Mouse (Mus musculus) retina, adult 2 months (tissue): Measurements from ENCODE around the gene Idh2.
A peak's percentile ranks its signal among the peaks of the same experiment; 100 is the strongest.

Experiments
- DNase-seq: peaks from one replicate; pipeline ENCODE4 v3.0.0-alpha.2; 2012; ENCODE audit warnings: low read depth, low spot score

Gene Idh2

DNA sequence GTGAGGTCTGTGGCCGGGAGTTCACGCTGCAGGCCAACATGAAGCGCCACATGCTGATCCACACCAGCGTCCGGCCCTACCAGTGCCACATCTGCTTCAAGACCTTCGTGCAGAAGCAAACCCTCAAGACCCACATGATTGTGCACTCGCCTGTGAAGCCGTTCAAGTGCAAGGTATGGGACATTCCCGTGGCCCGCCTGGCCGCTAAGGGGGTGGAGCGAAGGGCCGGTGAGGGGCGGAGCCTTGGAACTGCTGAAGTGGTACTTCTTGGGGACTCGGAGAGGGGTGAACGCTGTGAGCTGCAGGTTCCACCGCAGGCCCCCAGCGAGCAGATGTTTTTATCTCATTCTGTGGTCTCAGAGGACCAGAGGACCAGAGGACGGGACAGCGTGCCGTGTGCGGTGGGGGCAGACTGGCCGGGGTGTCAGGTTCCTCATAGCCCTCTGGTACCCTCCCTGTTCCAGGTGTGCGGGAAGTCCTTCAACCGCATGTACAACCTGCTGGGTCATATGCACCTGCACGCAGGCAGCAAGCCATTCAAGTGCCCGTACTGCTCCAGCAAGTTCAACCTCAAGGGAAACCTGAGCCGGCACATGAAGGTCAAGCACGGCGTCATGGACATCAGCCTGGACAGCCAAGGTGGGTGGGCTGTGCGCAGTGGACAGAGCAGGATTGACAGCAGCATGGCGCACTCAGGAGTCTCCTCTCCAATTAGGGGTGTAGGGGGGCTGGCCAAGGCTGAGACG lies 29.0 kb downstream of the Idh2 start:
- DNase-seq = no peak

- DNase-seq = no peak
These were observed 30.7 kb downstream of the Idh2 start for GRCm38 (mm10) chr7:80084484-80084931.

GRCm38 (mm10) chr7:80081586-80082554 lies 33.3 kb downstream of the Idh2 start:
- DNase-seq = no peak

GRCm38 (mm10) chr7:80078792-80079301 lies 36.3 kb downstream of the Idh2 start:
- DNase-seq = peak; percentile 57

DNA sequence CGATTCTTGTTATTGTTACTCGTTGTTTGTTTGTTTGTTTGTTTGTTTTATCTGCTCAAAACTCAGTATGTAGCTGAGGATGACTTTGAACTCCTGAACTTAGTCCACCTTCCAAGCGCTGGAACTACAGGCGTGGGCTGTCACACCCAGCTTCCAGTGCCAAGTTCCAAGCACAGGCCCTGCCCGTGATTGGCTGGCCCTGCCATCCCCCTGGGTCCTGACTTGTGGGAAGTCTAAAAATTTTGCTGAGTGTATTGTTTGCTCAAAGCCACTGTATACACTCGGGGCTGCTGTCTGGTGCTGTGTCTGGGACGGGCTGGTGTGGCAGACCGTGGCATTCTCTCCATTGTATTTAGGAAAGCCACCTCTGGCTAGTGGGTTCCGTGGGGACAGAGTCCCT lies 37.4 kb downstream of the Idh2 start:
- DNase-seq = no peak

DNA sequence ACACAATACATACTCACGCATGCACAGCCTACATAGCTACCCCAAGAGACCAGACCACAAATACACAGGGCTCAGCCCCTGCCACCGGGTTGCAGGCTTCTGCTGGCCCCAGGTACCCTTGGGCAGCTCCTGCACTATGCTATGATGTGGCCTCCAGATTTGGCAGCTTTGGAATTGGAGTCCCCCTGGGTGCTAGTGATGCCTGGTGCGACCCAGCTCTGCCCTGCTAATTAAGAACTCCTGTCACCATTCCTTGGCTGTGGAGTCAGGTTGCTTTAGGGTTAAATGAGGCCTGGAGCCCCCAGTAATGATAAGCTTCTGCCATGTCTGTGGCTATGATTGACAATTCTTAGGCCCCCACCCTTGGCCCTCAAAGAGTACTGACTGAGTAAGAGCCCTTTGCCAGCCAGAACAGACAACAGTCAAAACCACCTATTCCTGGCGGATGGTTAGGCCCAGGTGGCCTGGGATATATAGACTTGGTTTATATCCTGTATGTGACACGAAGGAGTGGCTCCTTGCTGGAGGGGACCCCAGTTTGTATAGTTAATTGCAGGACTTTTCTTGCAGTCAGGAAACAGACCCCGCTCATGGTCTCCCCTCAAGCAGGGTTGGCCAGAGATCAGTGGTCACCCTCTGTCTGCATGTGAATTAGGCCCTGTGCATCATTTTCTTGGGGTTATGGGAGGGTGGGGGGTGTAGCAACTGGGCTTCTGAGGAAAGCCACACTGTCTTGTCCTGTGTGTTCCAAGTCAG lies 38.1 kb downstream of the Idh2 start:
- no peak for DNase-seq

DNA sequence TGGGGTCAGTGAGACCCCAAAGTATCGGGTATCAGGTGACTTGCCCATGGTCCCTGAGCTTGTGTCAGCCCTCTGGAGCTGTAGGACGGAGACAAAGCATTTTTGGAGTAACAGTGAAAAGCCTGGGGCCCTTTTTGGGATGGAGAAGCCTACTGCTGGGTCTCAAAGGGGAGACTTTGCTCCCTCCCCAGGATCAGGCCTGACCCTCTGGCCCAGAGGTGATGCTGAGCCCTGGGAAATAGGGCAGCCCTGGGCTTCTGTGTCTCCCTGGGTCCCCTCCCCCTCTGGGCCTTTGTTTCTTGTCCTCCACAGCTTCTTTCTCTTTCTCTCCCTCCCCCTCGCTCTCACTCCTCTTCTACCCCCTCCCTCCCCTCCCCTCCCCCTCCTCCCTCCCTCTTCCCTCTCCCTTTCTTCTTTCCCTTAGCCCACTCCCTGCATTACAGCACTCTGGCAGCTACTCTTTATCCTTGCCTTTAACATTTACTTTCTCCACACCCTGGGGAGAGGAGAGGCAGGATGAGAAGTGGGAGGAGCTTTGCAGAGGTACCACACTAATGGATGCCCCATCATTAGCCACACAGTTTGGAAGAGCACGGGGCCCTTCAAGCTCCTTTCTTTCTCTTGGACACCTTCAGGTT lies 39.1 kb downstream of the Idh2 start:
- DNase-seq = no peak

- DNase-seq = no peak
These were observed 40.2 kb downstream of the Idh2 start for GRCm38 (mm10) chr7:80074921-80075441.

DNA sequence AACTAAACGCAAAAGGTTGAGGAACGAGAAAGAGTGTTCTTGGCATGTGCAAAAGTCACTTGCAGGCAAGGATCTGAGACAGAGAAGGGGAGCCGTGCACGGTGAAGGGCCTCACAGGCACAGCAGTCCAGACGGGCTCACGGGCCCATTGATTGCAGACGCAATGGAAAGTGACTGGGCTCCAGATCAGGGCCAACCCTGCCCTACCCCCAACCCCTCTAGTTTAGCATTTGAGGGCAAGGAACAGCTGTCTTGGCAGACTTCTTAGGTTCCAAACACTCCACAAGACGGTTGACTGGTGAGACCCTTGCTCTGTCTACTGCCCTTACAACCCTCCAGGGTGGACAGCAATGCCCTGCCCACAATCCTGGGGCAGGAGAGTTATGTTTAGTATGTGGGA lies 41.7 kb downstream of the Idh2 start:
- DNase-seq = no peak

GRCm38 (mm10) chr7:80072297-80072696 lies 42.9 kb downstream of the Idh2 start:
- no peak for DNase-seq

- DNase-seq = no peak
These were observed 44.0 kb downstream of the Idh2 start for GRCm38 (mm10) chr7:80071209-80071608.

DNA sequence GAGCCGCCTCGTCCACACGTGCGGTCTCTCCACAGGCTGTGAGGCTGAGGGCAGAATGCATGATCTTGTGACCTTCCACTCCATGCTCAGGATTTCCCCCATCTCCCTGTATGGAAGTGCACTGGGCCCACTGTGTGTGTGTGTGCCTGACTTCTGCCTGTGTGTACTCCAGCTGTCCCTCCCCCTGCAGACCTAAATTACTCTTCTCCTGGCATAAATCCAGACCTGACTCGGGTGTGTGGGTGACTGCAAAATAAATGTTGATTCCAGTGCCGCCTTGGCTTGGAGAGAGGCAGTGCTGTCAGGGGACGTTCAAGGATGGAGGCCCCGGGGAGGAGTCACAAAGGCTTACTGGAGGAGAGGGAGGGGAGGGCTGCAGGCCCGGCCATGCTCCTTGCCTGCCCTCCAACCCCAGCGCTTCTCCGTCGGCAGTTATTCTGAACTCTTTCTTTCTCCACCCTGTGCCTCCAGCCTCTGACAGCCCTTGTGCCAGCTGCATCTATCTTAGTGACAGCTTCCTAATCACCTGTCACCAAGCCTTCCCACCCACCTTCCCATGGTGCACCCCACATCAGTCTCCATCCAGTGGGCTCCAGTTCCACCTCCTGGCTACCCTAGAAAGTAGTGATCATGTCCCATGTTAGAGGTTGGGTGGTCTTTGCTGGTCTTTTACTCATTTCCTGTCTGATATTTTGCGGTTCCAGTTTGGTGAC lies 45.4 kb downstream of the Idh2 start:
- DNase-seq = no peak

DNA sequence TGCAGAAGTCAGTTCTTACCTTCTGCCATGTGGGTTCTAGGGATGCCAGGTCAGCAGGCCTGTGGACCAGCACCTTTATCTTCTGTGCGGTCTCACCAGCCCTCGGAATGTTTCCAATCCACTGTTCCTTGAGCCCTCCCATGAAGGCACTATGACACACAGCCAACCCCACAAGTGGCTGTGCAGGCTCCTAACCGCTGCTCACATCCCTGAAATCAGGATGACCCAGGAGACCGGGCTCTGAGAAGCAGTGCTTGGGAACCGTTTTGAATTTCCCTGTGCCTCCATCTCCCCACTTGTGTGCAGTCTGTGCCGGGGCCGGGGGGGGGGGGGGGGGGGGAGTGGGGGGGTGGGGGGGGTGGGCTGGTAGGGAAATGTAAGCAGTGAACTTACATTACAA lies 46.9 kb downstream of the Idh2 start:
- no peak for DNase-seq

- DNase-seq = no peak
These were observed 48.3 kb downstream of the Idh2 start for GRCm38 (mm10) chr7:80066675-80067455.

DNA sequence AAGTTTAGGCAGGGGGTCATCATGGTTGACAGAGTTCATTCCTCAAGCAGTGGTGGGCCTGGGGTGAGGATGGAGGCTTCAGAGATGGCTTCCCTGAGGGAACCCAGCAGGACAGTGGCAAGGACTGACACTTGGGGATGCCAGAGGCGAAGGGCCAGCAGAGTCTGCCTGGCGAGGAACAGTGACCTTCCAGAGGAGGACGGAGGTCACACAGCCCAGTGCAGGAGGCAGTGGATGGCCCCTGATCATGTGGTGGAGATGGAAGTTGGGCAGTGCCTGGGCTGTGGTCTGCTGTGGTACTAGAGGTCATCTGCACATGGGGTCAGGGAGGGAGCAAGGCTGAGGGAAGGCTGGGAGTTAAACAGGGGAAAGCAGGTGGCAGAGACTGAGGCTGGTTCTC lies 49.9 kb downstream of the Idh2 start:
- no peak for DNase-seq

- no peak for DNase-seq
These were observed 51.1 kb downstream of the Idh2 start for GRCm38 (mm10) chr7:80063902-80064736.

DNA sequence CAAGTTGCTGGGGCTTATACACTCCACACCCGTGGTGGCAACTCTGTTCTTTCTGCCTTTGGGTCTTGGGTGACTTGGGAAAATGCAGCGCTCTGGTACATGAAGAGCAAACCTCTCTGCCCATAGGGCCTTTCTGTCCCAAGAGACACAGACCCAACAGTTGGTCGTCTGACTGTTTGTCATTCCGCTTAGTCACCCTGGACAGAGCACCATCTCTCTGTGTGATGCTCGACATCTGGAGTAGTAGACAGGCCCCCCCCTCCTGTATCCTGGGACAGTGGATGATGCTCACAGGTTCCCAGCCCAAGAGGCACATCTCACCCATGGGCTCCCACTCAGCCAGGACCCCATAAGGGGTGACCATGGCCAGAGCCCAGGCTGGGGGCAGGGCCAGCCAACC lies 51.9 kb downstream of the Idh2 start:
- no peak for DNase-seq

GRCm38 (mm10) chr7:80062083-80062826 lies 52.9 kb downstream of the Idh2 start:
- no peak for DNase-seq
